Mouse (Mus musculus): ENCODE measurements around the gene Mthfd2l. TPM values are rescaled to one million over a fixed set of nuclear protein-coding genes. Genes with fewer than 3 reads are reported as not detected.

The Mthfd2l gene
- polyA plus RNA-seq, 1 experiment from 2014 or later = 4.8 TPM

DNA sequence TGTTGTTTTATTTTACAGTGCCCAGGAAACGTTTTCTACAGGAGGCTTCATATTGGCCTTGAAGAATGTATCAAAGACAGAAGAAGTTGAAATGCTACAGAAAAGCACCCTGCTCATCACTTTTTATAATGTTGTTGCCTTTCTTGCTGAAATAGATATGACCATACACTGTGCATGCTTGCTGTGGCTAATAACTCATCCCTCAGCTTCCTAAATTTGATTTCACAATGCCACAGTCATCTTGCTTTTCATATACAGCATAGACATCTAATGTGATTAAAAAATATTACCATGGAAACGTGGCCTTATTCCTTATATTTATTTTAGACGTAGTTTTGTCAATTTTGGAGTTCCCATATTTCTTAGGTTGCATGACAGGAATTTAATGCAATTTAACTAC is 33.5 kb upstream of the Mthfd2l start:
- no peaks in the 10 kb centered on the region for H3K9me3 ChIP-seq (replicated peaks; ENCODE audit: control insufficient read depth, low read length)
- H3K4me1 ChIP-seq (ENCODE audit: control insufficient read depth, low read depth, low read length) = no peaks in the 10 kb centered on the region
- no peak overlapping the region for H3K9ac ChIP-seq (ENCODE audit: low read depth, low read length)
- no peaks in the 10 kb centered on the region for H3K36me3 ChIP-seq (ENCODE audit: control insufficient read depth, insufficient read depth)
- H3K27me3 ChIP-seq (ENCODE audit: control insufficient read depth, insufficient read depth, low read depth, low read length) = no peaks in the 10 kb centered on the region
- WGBS (ENCODE audit: insufficient replicate concordance) = 52% methylated on average over 3 of the region's 3 CpGs
- no peak overlapping the region for H3K4me2 ChIP-seq (ENCODE audit: low read depth, low read length)
- no peak overlapping the region for H3K27ac ChIP-seq (ENCODE audit: low read length)
- no peak for ATAC-seq (ENCODE audit: low read depth)
- no peak overlapping the region for H3K4me3 ChIP-seq (ENCODE audit: low read depth, low read length)

DNA sequence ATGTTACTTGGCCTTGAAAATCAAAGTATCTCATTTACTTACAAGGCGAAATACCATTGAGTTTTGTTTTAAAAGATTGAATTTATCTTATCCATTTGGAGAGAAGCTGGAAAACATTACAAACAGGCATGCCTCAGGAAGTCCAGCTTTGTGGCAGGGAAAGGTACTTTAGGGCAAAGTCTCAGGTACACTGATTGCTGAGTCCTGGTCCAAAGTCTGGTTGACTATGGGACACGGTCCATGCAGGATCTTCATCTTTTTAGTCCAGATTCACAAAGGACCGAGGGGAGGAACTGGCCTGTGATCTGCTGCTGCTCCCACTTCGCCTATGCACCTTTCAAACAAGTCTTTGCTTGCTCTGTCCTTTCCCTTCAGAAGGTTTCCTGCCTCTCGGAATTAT is 31.6 kb upstream of the Mthfd2l start:
- Histone ChIP-seq H3K4me2 (ENCODE audit: low read depth, low read length) (no peak overlapping the region), H3K9ac (ENCODE audit: low read depth, low read length) (no peak overlapping the region), H3K4me1 (ENCODE audit: control insufficient read depth, low read depth, low read length) (peaks cover 2% of the 10 kb centered on the region; the same call in 1 of the 2 replicates), H3K4me3 (ENCODE audit: low read depth, low read length) (no peak overlapping the region), H3K36me3 (ENCODE audit: control insufficient read depth, insufficient read depth) (no peaks in the 10 kb centered on the region), H3K27ac (ENCODE audit: low read length) (no peak overlapping the region), H3K9me3 (replicated peaks; ENCODE audit: control insufficient read depth, low read length) (no peaks in the 10 kb centered on the region), H3K27me3 (ENCODE audit: control insufficient read depth, insufficient read depth, low read depth, low read length) (peaks cover 5% of the 10 kb centered on the region)
- WGBS (ENCODE audit: insufficient replicate concordance) = 50% methylated on average over 5 of the region's 5 CpGs
- ATAC-seq (ENCODE audit: low read depth) = no peak

DNA sequence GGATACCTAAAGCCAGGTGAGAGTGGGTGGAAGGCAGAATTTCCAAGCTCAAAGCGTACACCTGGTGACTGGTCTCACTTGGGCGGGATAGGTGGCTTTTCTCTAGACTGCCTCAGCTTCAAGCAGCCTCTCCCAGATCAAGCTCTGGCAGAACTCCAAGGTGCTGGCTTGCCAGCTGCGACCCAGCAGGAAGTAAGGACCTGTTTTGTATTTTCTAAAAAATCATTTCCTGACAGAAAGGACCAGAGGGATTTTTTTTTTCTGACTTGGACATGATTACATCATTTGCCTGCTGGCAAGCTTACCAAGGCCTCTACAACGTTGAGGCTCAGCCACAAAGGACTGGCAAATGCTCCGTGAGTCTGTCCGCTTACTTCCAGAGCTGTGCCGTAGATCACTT is 30.8 kb upstream of the Mthfd2l start:
- ATAC-seq (ENCODE audit: low read depth) = no peak
- no peaks in the 10 kb centered on the region for H3K36me3 ChIP-seq (ENCODE audit: control insufficient read depth, insufficient read depth)
- no peak overlapping the region for H3K27ac ChIP-seq (ENCODE audit: low read length)
- no peaks in the 10 kb centered on the region for H3K9me3 ChIP-seq (replicated peaks; ENCODE audit: control insufficient read depth, low read length)
- H3K27me3 ChIP-seq (ENCODE audit: control insufficient read depth, insufficient read depth, low read depth, low read length) = peaks cover 13% of the 10 kb centered on the region
- H3K4me3 ChIP-seq (ENCODE audit: low read depth, low read length) = no peak overlapping the region
- peaks cover 2% of the 10 kb centered on the region; the same call in 1 of the 2 replicates for H3K4me1 ChIP-seq (ENCODE audit: control insufficient read depth, low read depth, low read length)
- no peak overlapping the region for H3K4me2 ChIP-seq (ENCODE audit: low read depth, low read length)
- H3K9ac ChIP-seq (ENCODE audit: low read depth, low read length) = no peak overlapping the region
- WGBS (ENCODE audit: insufficient replicate concordance) = 49% methylated on average over 7 of the region's 7 CpGs

DNA sequence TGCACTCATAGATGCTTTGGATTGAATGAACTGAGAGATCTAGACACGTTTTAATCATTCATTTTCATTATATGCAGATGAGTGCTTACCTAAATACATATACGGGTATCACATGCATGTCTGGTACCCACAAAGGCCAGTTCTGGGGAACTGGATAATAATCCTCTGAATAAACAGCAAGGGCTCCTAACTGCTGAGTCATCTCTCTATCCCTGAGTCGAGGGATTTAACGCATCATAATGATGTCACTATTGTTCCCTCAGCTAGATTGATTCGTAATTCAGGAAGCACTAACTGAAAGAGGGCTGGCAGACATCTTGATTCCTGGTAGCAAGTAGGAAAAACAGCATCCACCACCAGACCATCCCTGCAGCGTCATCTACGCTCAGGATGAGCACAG is 30.2 kb upstream of the Mthfd2l start:
- Histone ChIP-seq H3K9ac (ENCODE audit: low read depth, low read length) (no peak overlapping the region), H3K36me3 (ENCODE audit: control insufficient read depth, insufficient read depth) (no peaks in the 10 kb centered on the region), H3K4me2 (ENCODE audit: low read depth, low read length) (no peak overlapping the region), H3K9me3 (replicated peaks; ENCODE audit: control insufficient read depth, low read length) (no peaks in the 10 kb centered on the region), H3K4me1 (ENCODE audit: control insufficient read depth, low read depth, low read length) (peaks cover 2% of the 10 kb centered on the region; the same call in 1 of the 2 replicates), H3K27ac (ENCODE audit: low read length) (no peak overlapping the region), H3K27me3 (ENCODE audit: control insufficient read depth, insufficient read depth, low read depth, low read length) (peaks cover 13% of the 10 kb centered on the region), H3K4me3 (ENCODE audit: low read depth, low read length) (no peak overlapping the region)
- ATAC-seq (ENCODE audit: low read depth) = no peak
- 61% methylated on average over 7 of the region's 7 CpGs for WGBS (ENCODE audit: insufficient replicate concordance)

DNA sequence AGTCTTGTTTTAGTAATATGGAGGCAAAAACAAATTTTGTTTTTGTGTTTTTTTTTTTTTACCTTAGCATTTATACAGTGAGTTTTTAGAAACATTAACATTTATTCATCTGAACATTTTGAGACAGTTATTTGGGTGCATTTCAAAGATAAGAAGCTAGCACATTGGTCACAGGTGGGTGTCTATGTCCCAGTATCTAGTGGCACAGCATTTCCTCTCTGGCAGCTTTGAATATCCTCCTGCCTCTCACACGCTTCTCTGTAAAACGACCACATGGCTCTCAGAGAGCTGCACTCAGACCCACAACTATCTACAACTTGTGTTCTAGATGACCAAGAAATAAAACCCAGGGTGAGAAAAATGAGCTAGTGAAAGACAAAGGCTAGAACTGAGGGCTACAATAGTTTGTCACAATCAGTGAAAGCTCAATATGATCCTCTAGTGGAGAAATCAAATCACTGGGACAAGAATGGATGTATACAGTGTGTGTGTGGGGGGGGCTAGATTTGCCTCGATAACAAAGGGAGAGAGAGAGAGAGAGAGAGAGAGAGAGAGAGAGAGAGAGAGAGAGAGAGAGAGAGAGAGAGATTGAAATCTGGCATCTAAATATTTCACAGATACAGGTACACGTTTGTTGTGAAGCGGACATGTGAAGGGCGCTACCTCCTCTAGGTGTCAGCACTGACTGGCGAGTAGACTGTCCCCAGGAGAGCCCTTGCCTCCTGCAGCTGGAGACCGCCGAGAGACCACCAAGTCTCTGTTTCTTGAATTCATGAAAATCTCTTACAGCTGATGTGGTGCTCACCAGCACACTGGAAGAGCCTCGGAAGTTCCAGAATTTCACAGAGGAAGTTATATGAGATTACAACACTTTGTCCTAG is 28.3 kb upstream of the Mthfd2l start:
- Histone ChIP-seq H3K27me3 (ENCODE audit: control insufficient read depth, insufficient read depth, low read depth, low read length) (peaks cover 13% of the 10 kb centered on the region), H3K27ac (ENCODE audit: low read length) (no peak overlapping the region), H3K9ac (ENCODE audit: low read depth, low read length) (no peak overlapping the region), H3K4me3 (ENCODE audit: low read depth, low read length) (no peak overlapping the region), H3K36me3 (ENCODE audit: control insufficient read depth, insufficient read depth) (no peaks in the 10 kb centered on the region), H3K4me1 (ENCODE audit: control insufficient read depth, low read depth, low read length) (peaks cover 2% of the 10 kb centered on the region; the same call in 1 of the 2 replicates), H3K9me3 (replicated peaks; ENCODE audit: control insufficient read depth, low read length) (no peaks in the 10 kb centered on the region), H3K4me2 (ENCODE audit: low read depth, low read length) (peak overlapping the region; percentile 41)
- 0 out of 2 replicates have a peak, but pooled peaks have one; percentile 27 for ATAC-seq (ENCODE audit: low read depth)
- 4% methylated on average over 10 of the region's 10 CpGs for WGBS (ENCODE audit: insufficient replicate concordance)

DNA sequence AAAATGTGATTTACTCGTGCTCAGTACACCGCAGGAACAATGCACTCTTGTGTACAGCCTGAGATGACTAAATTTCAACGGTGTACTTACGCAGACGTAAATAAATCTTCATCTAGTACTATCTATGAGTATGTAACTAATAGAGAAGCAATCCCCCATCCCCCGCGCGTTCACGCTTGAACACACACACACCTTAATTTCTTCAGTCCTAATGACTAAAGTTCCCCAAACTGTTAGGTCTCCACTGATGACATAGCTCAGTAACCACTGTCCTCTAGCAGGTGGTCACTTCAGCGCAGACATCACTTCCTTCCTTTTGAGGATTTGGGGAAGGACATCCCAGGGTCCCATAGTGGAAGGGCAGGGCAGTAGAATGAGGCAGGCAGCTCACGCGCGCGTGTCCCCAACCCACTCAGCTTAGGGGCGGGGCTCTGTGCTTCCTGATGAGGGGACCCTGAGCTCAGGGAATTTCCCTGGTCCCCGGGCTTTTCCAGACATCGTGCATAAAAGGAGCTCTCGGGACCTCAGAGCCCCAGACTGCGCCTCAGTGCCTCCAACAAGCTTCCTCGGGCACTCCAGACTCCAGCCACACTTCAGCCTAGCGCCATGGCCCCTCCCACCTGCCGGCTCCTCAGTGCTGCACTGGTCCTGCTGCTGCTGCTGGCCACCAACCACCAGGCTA is 27.4 kb upstream of the Mthfd2l start, which contains the start of gene Cxcl2:
TSS of gene Cxcl2 (plus strand) at position 533 of the 682 bp plus-strand sequence.
- H3K27me3 ChIP-seq (ENCODE audit: control insufficient read depth, insufficient read depth, low read depth, low read length) = peaks cover 13% of the 10 kb centered on the region
- H3K4me2 ChIP-seq (ENCODE audit: low read depth, low read length) = peak within 1 kb of the TSS; percentile 41
- H3K36me3 ChIP-seq (ENCODE audit: control insufficient read depth, insufficient read depth) = no peaks in the 10 kb centered on the region
- H3K27ac ChIP-seq (ENCODE audit: low read length) = no peak within 1 kb of the TSS
- 8% methylated on average over 22 of the region's 22 CpGs for WGBS (ENCODE audit: insufficient replicate concordance)
- H3K4me3 ChIP-seq (ENCODE audit: low read depth, low read length) = peak within 1 kb of the TSS; percentile 26; the same call in 1 of the 2 replicates
- no peaks in the 10 kb centered on the region for H3K9me3 ChIP-seq (replicated peaks; ENCODE audit: control insufficient read depth, low read length)
- no peak within 1 kb of the TSS for H3K9ac ChIP-seq (ENCODE audit: low read depth, low read length)
- ATAC-seq (ENCODE audit: low read depth) = peak; percentile 39; the same call in 1 of the 2 replicates
- peaks cover 2% of the 10 kb centered on the region; the same call in 1 of the 2 replicates for H3K4me1 ChIP-seq (ENCODE audit: control insufficient read depth, low read depth, low read length)

DNA sequence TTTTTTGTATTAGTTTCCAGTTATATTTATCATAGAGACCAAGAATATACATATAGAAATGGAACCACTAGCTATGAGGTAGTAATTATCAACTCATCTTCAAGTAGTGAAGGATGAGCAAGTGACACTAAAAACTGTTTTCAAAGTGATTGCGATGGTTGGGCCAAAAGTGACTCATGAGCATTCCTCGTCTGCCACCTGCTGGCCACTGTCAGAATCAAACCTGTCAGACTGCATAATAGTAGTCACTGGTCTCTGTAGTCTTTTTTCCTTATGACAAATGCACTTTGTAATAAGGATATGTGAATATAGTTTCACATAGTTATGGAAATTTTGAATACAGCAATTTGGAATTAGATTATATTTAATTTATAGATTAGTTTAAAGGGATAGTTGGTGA is 21.9 kb upstream of the Mthfd2l start:
- ATAC-seq (ENCODE audit: low read depth) = no peak
- H3K4me1 ChIP-seq (ENCODE audit: control insufficient read depth, low read depth, low read length) = no peaks in the 10 kb centered on the region
- no peaks in the 10 kb centered on the region for H3K36me3 ChIP-seq (ENCODE audit: control insufficient read depth, insufficient read depth)
- no peak overlapping the region for H3K27ac ChIP-seq (ENCODE audit: low read length)
- H3K27me3 ChIP-seq (ENCODE audit: control insufficient read depth, insufficient read depth, low read depth, low read length) = peaks cover 11% of the 10 kb centered on the region
- no peak overlapping the region for H3K4me3 ChIP-seq (ENCODE audit: low read depth, low read length)
- WGBS (ENCODE audit: insufficient replicate concordance) = 0% methylated on average over 2 of the region's 2 CpGs
- H3K9me3 ChIP-seq (replicated peaks; ENCODE audit: control insufficient read depth, low read length) = no peaks in the 10 kb centered on the region
- no peak overlapping the region for H3K4me2 ChIP-seq (ENCODE audit: low read depth, low read length)
- no peak overlapping the region for H3K9ac ChIP-seq (ENCODE audit: low read depth, low read length)

DNA sequence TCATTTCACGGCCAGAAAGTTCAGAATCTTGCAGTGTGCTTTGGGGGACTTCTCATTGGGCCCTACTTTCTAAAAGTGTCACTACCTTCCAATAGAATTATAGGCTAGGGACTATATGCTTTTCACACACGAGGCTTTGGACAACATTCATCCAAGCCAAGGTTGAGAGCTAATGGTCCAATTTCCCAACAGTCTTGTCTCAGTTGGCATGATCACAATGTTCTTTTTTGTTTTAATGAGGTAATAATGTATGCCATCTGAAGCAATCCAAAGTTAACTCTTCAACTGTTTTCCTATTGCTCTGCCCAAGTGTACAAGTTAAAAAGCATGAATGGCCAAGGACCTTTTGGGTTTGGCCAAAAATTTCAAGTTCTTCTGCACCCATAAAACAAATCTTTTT is 11.4 kb upstream of the Mthfd2l start:
- ATAC-seq (ENCODE audit: low read depth) = no peak
- H3K9ac ChIP-seq (ENCODE audit: low read depth, low read length) = no peak overlapping the region
- H3K27me3 ChIP-seq (ENCODE audit: control insufficient read depth, insufficient read depth, low read depth, low read length) = no peaks in the 10 kb centered on the region
- no peaks in the 10 kb centered on the region for H3K4me1 ChIP-seq (ENCODE audit: control insufficient read depth, low read depth, low read length)
- no peak overlapping the region for H3K4me3 ChIP-seq (ENCODE audit: low read depth, low read length)
- 48% methylated on average over 2 of the region's 2 CpGs for WGBS (ENCODE audit: insufficient replicate concordance)
- no peaks in the 10 kb centered on the region for H3K9me3 ChIP-seq (replicated peaks; ENCODE audit: control insufficient read depth, low read length)
- H3K27ac ChIP-seq (ENCODE audit: low read length) = no peak overlapping the region
- no peaks in the 10 kb centered on the region for H3K36me3 ChIP-seq (ENCODE audit: control insufficient read depth, insufficient read depth)
- H3K4me2 ChIP-seq (ENCODE audit: low read depth, low read length) = no peak overlapping the region

DNA sequence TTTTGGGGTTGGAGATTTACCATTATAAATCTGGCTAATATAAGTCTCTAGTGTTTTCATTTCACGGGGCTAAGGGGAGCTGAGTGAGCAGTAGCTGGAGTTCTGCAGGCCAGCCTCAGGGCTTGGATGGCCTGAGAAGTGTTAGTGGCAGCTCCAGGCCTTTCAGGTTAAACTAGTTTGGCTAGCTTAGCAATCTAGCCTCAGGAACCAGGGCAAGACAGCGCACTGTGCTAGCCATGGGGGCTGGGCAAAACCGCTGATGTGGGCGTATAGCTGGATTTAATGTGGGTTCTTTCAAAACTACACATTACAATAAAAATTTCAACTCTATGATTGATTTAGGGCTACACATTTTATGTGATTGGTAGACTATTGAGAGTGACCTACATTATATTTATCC is 8.0 kb upstream of the Mthfd2l start:
- no peak for ATAC-seq (ENCODE audit: low read depth)
- Histone ChIP-seq H3K4me2 (ENCODE audit: low read depth, low read length) (no peak overlapping the region), H3K9me3 (replicated peaks; ENCODE audit: control insufficient read depth, low read length) (no peaks in the 10 kb centered on the region), H3K36me3 (ENCODE audit: control insufficient read depth, insufficient read depth) (no peaks in the 10 kb centered on the region), H3K27me3 (ENCODE audit: control insufficient read depth, insufficient read depth, low read depth, low read length) (no peaks in the 10 kb centered on the region), H3K4me1 (ENCODE audit: control insufficient read depth, low read depth, low read length) (no peaks in the 10 kb centered on the region), H3K4me3 (ENCODE audit: low read depth, low read length) (no peak overlapping the region), H3K9ac (ENCODE audit: low read depth, low read length) (no peak overlapping the region), H3K27ac (ENCODE audit: low read length) (no peak overlapping the region)
- 80% methylated on average over 4 of the region's 4 CpGs for WGBS (ENCODE audit: insufficient replicate concordance)
